Mouse (Mus musculus): ENCODE results near the gene B9d1. TPM values are rescaled to one million over a fixed set of nuclear protein-coding genes. Genes with fewer than 3 reads are reported as not detected.

B9d1 gene
- 33.2 and 37.8 TPM in 2 replicates for polyA plus RNA-seq (2016; fragmentation: Nextera tagmentation; extraction: Ambion mirVana)

DNA sequence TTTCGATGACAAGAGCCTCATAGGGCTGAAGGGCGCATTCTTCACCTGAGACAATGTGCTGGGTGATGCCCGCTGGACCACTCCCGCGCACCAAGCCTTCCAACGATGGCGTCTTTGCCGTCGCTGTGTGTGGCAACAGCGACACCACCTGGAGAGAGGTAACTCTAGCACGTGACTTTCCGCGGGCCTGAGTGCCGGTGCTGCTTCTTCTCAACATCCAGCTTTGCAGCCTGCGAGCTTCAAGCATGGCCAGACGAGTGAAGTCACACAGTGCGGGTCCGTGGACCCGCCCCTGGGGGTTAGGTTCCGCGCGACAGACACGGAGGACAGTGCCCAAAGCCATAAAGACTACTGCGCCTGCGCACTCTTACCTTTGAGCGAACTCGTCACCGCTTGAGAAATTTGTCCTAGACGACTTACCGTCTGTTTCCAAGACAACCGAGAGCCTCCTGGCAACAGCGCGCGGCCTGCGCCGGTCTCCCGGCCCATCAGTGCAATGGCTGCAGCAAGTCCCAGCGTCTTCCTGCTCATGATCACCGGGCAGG lies at the start of gene B9d1:
Gene B9d1 (plus strand): TSS at position 432 of the 545 bp plus-strand sequence.
- under 1% methylated on average over 39 of the region's 39 CpGs for WGBS
- Histone ChIP-seq H3K4me2 (replicated peaks) (peak within 1 kb of the TSS; percentile 77), H3K9ac (replicated peaks) (peak within 1 kb of the TSS; percentile 70), H3K27ac (replicated peaks) (peak within 1 kb of the TSS; percentile 87), H3K27me3 (no peaks in the 10 kb centered on the region), H3K9me3 (no peaks in the 10 kb centered on the region), H3K4me1 (peaks cover 14% of the 10 kb centered on the region), H3K36me3 (peaks cover 4% of the 10 kb centered on the region; the same call in 1 of the 2 replicates), H3K4me3 (peak within 1 kb of the TSS; percentile 71)
- peak; percentile 90 for ATAC-seq (ENCODE audit: low FRiP score, low read depth)

DNA sequence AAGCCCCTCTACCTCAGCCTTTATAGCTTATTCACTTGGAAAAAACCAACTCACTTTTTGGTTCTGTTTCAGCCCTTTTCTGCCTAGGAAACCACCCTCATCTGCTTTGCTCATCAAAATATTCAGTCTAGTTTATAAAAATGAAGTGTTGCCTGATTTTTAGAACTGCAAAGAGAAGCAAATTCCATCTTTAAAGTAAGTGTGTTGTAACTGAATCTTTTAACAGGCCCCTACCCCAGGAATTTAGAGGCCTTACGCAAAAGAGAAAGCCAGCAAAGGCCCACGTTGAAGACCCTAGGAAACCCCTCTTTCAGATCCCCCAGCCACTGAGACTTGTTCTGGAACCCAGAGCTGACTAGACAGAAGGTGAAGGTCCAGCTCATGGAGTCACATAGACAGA lies 40.9 kb upstream of the B9d1 start:
- WGBS: 82% methylated on average over 2 of the region's 2 CpGs
- ATAC-seq (ENCODE audit: low FRiP score, low read depth): no peak

DNA sequence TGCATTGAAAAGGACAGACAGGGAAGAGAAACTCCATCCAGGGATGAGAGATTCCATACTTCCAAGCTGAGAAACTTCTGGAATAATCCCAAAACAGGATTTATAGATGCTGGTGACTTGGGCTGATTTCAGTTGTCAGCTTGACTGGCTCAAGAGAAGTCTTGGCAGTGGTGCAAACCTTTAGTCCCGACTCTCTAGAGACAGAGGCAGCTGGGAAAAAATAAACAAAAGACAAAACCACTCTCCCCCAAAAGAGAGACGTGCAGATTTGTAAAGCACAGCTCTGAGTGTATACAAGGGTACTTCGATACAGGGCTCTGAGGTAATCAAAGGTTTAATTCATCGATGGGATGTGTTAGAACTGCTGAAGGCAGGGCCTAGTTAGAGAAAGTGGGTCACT lies 39.5 kb upstream of the B9d1 start:
- H3K27me3 ChIP-seq: no peaks in the 10 kb centered on the region
- 69% methylated on average over 4 of the region's 4 CpGs for WGBS
- ATAC-seq (ENCODE audit: low FRiP score, low read depth): no peak
- no peaks in the 10 kb centered on the region for H3K36me3 ChIP-seq
- no peaks in the 10 kb centered on the region for H3K4me1 ChIP-seq
- no peak overlapping the region for H3K9ac ChIP-seq (replicated peaks)
- H3K4me2 ChIP-seq (replicated peaks): no peak overlapping the region
- no peak overlapping the region for H3K4me3 ChIP-seq
- no peaks in the 10 kb centered on the region for H3K9me3 ChIP-seq
- H3K27ac ChIP-seq (replicated peaks): no peak overlapping the region

More for the DNA sequence above, 40.9 kb upstream of the B9d1 start:
- no peak overlapping the region for H3K4me2 ChIP-seq (replicated peaks)
- no peaks in the 10 kb centered on the region for H3K36me3 ChIP-seq
- no peaks in the 10 kb centered on the region for H3K4me1 ChIP-seq
- H3K27ac ChIP-seq (replicated peaks): no peak overlapping the region
- H3K27me3 ChIP-seq: no peaks in the 10 kb centered on the region
- H3K9ac ChIP-seq (replicated peaks): no peak overlapping the region
- no peak overlapping the region for H3K4me3 ChIP-seq
- no peaks in the 10 kb centered on the region for H3K9me3 ChIP-seq

DNA sequence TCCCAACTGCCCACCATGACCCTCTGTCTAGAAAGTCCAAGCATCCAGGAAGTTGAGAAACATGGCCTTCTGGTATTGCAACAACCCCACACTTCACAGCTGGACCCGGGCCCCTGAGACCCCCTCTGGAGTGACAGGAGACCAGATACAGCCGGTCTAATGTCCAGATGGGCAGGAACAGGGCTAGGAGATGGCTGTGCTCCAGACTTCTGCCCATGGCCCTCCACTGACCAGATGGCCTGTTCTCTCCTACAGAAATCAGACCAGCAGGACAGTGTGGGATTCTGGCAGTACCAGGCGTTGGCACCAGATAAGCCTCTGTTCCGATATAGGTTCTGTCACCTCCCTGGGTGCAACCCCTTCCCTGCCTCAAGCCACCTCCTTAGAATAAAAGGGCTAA lies 36.4 kb upstream of the B9d1 start:
- Histone ChIP-seq H3K4me3 (no peak overlapping the region), H3K9me3 (no peaks in the 10 kb centered on the region), H3K27me3 (no peaks in the 10 kb centered on the region), H3K36me3 (no peaks in the 10 kb centered on the region), H3K4me1 (no peaks in the 10 kb centered on the region), H3K4me2 (replicated peaks) (no peak overlapping the region), H3K27ac (replicated peaks) (no peak overlapping the region), H3K9ac (replicated peaks) (no peak overlapping the region)
- ATAC-seq (ENCODE audit: low FRiP score, low read depth): no peak
- 87% methylated on average over 4 of the region's 4 CpGs for WGBS

DNA sequence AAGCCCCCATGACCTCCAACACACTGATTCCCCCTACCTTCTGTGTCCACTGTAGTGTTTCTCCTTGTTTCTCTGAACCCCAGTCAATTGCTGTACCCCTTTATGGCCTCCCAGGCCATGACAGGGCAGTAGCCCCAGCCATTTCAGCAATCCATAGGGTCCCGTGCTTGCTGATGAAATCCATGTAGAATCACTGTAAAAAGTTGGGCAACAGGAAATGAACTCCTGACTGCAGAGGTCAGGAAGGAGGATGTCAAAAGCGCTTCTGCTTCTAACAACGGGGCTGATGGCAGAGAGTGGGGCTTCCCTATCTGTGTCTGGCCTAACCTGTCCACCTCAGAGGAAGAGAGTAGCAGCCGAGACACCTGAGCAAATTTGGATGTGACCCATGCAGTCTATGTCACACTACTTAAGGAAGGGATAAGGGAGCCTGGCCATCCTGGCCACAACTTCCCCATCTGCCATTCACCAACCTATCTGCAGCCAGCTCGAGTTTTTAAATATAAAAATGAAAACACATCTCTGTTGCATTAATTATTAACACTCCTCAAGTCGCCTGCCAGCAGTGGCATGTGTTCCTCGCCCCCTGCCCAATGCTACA lies 35.5 kb upstream of the B9d1 start:
- Histone ChIP-seq H3K9me3 (no peaks in the 10 kb centered on the region), H3K9ac (replicated peaks) (no peak overlapping the region), H3K4me1 (no peaks in the 10 kb centered on the region), H3K27ac (replicated peaks) (no peak overlapping the region), H3K4me2 (replicated peaks) (no peak overlapping the region), H3K36me3 (no peaks in the 10 kb centered on the region), H3K4me3 (no peak overlapping the region), H3K27me3 (no peaks in the 10 kb centered on the region)
- WGBS: 80% methylated on average over 7 of the region's 7 CpGs
- ATAC-seq (ENCODE audit: low FRiP score, low read depth): no peak

DNA sequence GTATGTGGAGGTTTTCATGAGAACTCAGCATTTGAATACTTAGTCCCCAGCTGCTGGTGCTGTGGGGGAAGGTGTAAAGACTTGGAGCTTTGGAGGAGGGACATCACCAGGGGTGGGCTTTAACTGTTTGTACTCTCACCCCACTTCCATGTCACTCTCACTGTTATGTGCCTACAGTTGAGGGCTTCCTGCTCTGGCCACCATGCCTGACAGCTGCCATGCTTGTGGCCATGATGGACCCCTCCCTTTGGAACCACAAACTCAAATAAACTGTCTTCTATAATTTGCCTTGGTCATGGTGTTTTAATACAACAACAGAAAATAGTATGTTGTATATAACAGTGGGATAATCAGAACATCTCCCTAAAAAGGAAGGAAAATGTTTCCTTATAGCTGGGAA lies 34.1 kb upstream of the B9d1 start:
- Histone ChIP-seq H3K36me3 (no peaks in the 10 kb centered on the region), H3K4me3 (no peak overlapping the region), H3K27me3 (no peaks in the 10 kb centered on the region), H3K9me3 (no peaks in the 10 kb centered on the region), H3K4me2 (replicated peaks) (no peak overlapping the region), H3K4me1 (no peaks in the 10 kb centered on the region), H3K9ac (replicated peaks) (no peak overlapping the region), H3K27ac (replicated peaks) (no peak overlapping the region)
- ATAC-seq (ENCODE audit: low FRiP score, low read depth): no peak

DNA sequence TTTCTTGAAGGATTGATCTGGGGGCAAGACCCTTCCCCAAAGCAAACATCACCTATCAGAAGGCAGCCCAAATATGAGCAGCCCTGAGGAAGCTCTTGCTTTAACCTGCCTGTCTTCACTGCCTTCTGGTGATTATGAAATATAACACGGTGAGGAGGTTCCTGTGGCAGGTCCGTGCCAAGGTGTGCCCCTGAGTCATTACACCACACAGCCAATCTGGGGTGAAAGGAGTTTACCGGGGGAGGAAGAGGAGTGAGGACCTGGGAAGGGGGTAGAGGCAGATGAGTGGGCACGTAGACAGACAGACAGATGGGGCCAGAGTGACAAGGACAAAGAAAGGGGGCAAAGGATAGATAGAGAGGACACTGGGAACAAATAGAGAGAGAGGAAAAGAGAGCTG lies 31.3 kb upstream of the B9d1 start:
- Histone ChIP-seq H3K9me3 (no peaks in the 10 kb centered on the region), H3K9ac (replicated peaks) (no peak overlapping the region), H3K4me2 (replicated peaks) (no peak overlapping the region), H3K4me1 (peaks cover 13% of the 10 kb centered on the region; the same call in 1 of the 2 replicates), H3K4me3 (no peak overlapping the region), H3K36me3 (no peaks in the 10 kb centered on the region), H3K27me3 (no peaks in the 10 kb centered on the region), H3K27ac (replicated peaks) (no peak overlapping the region)
- 73% methylated on average over 4 of the region's 4 CpGs for WGBS
- ATAC-seq (ENCODE audit: low FRiP score, low read depth): no peak

DNA sequence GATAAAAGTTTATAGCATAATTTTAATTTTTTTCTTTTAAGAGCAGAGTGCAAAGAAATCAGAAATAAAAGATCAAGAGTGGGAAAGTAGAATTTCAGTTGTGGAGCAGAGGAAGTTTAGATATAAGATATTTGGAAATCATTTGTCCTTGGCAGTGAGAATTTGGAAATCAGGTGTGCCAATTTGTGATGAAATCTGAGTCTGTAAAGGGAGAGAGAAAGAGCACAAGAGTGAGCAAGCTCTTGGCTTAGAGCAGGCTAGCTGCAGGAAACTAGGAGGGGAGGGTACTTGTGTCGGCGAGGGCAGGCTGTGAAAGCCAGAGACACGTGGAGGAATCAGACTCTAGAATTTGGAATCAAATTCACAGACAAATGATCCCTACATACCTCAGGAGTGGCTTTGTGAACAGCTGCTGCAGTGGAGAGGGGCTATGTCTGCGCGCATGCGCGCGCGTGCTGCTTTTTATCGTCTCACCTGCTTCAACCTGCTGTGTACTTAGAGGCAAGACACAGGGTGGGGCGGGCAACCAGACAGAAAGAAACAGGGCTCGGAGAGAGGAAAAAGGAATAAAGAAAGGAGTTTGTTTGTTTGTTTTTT lies 28.1 kb upstream of the B9d1 start:
- Histone ChIP-seq H3K27ac (replicated peaks) (no peak overlapping the region), H3K36me3 (no peaks in the 10 kb centered on the region), H3K27me3 (no peaks in the 10 kb centered on the region), H3K9ac (replicated peaks) (no peak overlapping the region), H3K4me1 (peaks cover 17% of the 10 kb centered on the region; the same call in 1 of the 2 replicates), H3K4me3 (no peak overlapping the region), H3K9me3 (no peaks in the 10 kb centered on the region), H3K4me2 (replicated peaks) (peak overlapping the region; percentile 37)
- 54% methylated on average over 12 of the region's 12 CpGs for WGBS
- no peak for ATAC-seq (ENCODE audit: low FRiP score, low read depth)

DNA sequence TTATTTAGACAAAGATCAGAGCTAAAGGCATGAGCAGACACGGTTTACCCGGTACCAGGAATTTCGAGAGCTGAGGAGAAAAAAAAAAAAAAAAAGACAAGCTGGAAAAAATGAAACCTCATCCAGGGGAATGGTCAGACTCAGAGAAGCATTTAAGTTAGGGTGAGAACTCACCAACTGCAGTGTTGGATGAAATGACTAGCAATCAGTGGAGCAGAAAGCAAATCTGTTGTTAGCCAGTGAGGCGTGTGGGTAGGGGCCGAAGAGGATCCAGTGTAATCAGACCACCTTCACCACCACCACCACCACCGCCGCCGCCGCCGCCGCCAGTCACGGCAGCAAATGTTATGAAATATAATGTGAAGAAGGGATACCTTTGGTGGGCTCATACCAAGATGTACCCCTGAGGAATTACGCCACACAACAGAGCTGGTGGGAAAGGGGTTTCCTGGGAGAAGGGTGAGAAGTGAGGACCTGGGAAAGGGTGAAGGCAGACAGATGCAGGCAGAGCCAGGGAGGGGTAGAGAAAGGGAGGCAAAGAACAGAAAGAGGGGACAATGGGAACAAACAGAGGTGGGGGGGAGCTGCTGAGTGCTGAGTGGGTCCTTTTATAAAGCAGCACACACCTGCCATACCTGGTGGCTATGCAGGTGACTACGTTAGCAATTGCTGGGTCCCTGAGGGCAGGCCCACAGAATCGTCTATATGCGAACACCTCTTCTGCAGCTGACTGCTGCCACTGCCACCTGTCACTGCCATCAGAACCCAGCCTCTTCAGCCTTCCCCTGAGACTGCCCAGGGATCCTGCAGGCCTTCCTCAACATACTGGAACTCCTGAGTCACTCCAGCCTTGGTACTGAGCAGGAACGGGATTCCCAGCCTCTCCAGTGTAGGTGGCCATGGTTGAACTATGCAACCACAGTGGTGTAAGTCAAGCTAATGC lies 27.1 kb upstream of the B9d1 start:
- ATAC-seq (ENCODE audit: low FRiP score, low read depth): no peak
- no peak overlapping the region for H3K27ac ChIP-seq (replicated peaks)
- peaks cover 17% of the 10 kb centered on the region; the same call in 1 of the 2 replicates for H3K4me1 ChIP-seq
- H3K9ac ChIP-seq (replicated peaks): no peak overlapping the region
- no peaks in the 10 kb centered on the region for H3K36me3 ChIP-seq
- H3K4me3 ChIP-seq: no peak overlapping the region
- no peaks in the 10 kb centered on the region for H3K27me3 ChIP-seq
- H3K4me2 ChIP-seq (replicated peaks): peak overlapping the region; percentile 37
- H3K9me3 ChIP-seq: no peaks in the 10 kb centered on the region
- 50% methylated on average over 17 of the region's 17 CpGs for WGBS

DNA sequence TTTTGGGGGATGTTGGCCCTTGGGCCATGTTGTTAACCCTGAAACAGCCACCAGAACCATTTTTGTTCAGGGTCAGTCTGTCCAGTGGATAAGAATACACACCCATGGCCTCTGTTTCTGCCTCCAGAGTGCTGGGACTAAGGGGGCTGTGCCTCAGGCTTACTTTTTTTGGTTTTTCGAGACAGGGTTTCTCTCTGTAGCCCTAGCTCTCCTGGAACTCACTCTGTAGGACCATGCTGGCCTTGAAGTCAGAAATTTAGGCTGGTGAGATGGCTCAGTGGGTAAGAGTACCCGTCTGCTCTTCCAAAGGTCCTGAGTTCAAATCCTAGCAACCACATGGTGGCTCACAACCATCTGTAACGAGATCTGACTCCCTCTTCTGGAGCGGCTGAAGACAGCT lies 26.2 kb upstream of the B9d1 start:
- no peaks in the 10 kb centered on the region for H3K27me3 ChIP-seq
- no peak overlapping the region for H3K27ac ChIP-seq (replicated peaks)
- WGBS: 87% methylated on average over 4 of the region's 4 CpGs
- H3K4me2 ChIP-seq (replicated peaks): no peak overlapping the region
- no peaks in the 10 kb centered on the region for H3K36me3 ChIP-seq
- no peak overlapping the region for H3K9ac ChIP-seq (replicated peaks)
- no peak overlapping the region for H3K4me3 ChIP-seq
- H3K4me1 ChIP-seq: peaks cover 21% of the 10 kb centered on the region; the same call in 1 of the 2 replicates
- H3K9me3 ChIP-seq: no peaks in the 10 kb centered on the region
- ATAC-seq (ENCODE audit: low FRiP score, low read depth): no peak

DNA sequence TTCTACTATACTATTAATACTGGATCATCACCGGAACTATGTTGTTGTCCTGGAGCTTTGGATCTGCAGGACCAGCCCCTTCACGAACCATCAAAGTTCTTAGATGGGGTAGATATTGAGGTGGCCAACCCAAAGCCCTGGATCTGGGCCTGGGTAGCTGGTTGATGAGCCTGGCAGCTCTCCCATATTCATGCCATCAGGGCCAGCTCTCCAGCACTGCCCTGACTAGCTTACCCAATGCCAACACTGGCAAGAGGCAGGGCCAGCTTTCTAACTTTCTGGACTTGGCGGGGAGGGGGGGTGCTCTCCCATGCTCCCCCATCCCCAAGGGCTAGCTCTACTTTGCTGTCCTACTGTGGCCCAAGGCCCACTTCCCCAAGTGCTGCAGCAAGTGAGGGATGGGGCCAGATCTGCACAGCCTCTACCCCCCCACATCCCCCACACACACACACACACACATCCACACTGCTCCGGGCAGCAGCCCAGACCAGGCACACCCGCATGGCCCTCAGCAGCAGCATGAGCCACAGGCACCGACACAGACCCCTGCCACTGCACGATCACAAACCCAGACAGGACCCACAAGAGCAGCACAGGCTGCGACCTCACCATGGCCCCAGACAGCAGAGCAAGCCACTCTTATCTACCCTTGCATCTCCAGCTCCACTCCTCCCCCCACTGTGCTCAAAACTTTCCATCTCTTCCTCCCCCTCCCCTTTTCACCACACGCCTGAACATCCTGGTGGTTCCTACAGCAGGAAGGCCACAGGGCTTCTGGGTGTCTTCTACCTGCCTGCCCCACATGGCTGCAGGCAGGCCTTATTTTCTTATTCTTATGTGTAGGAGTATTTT lies 23.5 kb upstream of the B9d1 start:
- no peaks in the 10 kb centered on the region for H3K9me3 ChIP-seq
- no peak overlapping the region for H3K27ac ChIP-seq (replicated peaks)
- ATAC-seq (ENCODE audit: low FRiP score, low read depth): no peak
- H3K9ac ChIP-seq (replicated peaks): no peak overlapping the region
- H3K4me2 ChIP-seq (replicated peaks): no peak overlapping the region
- WGBS: 74% methylated on average over 9 of the region's 9 CpGs
- no peaks in the 10 kb centered on the region for H3K27me3 ChIP-seq
- H3K36me3 ChIP-seq: no peaks in the 10 kb centered on the region
- peaks cover 46% of the 10 kb centered on the region for H3K4me1 ChIP-seq
- H3K4me3 ChIP-seq: no peak overlapping the region
